Mouse (Mus musculus) myocyte (in vitro differentiated cells): ENCODE data around the gene Phf12. TPM values are rescaled to one million over a fixed set of nuclear protein-coding genes. Genes with fewer than 3 reads are reported as not detected.

Source experiments
- H3K27me3 ChIP-seq: one replicate; pipeline ENCODE4 v1.6.1; 2011; ENCODE audit not compliant: control insufficient read depth, insufficient read depth, insufficient read length
- H3K36me3 ChIP-seq: one replicate; pipeline ENCODE4 v1.6.1; 2011; ENCODE audit not compliant: control insufficient read depth, insufficient read depth
- H3K4me2 ChIP-seq: one replicate; pipeline ENCODE4 v1.6.1; 2011; ENCODE audit warnings: low read depth, control low read depth
- H3K4me3 ChIP-seq: one replicate; pipeline ENCODE4 v1.5.1; 2011; ENCODE audit warnings: mild to moderate bottlenecking, control low read depth, moderate library complexity
- H3K79me2 ChIP-seq: one replicate; pipeline ENCODE4 v1.6.1; 2011; ENCODE audit not compliant: control insufficient read depth, insufficient read depth
- H3ac ChIP-seq: one replicate; pipeline ENCODE4 v1.6.1; 2011; ENCODE audit not compliant: control insufficient read depth, insufficient read length
- CEBPB ChIP-seq: IDR thresholded peaks from 2 replicates; pipeline ENCODE4 v1.6.1; 2011; ENCODE audit warnings: mild to moderate bottlenecking, moderate library complexity; ENCODE audit not compliant: poor library complexity, insufficient read depth, severe bottlenecking
- E2F4 ChIP-seq: IDR thresholded peaks from one replicate; pipeline ENCODE4 v1.6.1; 2011; ENCODE audit warnings: mild to moderate bottlenecking, control low read depth, moderate library complexity; ENCODE audit not compliant: insufficient read depth
- MAX ChIP-seq: IDR thresholded peaks from one replicate; pipeline ENCODE4 v1.6.1; 2011; ENCODE audit warnings: low read depth, mild to moderate bottlenecking, control low read depth
- MYOD1 ChIP-seq, 3 experiments: IDR thresholded peaks; one replicate each; pipeline ENCODE4 v1.6.1; 2011; ENCODE audit warnings: control low read depth in 2 of 3, low read depth in 2 of 3, mild to moderate bottlenecking in 2 of 3, moderate library complexity in 1 of 3; ENCODE audit not compliant: insufficient read length in 2 of 3, control insufficient read depth in 1 of 3
- MYOG ChIP-seq, 3 experiments: IDR thresholded peaks; one replicate each; pipeline ENCODE4 v1.6.1; 2011; ENCODE audit warnings: control low read depth in 2 of 3, low read depth in 2 of 3, mild to moderate bottlenecking in 2 of 3; ENCODE audit not compliant: insufficient read length in 2 of 3, control insufficient read depth in 1 of 3, insufficient read depth in 1 of 3
- POLR2A ChIP-seq: IDR thresholded peaks from one replicate; pipeline ENCODE4 v1.6.1; 2011; ENCODE audit warnings: low read depth, mild to moderate bottlenecking, control low read depth, moderate library complexity; ENCODE audit not compliant: insufficient read length
- POLR2AphosphoS2 ChIP-seq: IDR thresholded peaks from one replicate; pipeline ENCODE4 v1.6.1; 2011; ENCODE audit warnings: low read depth, control low read depth; ENCODE audit not compliant: insufficient read length
- REST ChIP-seq: IDR thresholded peaks from one replicate; pipeline ENCODE4 v1.6.1; 2011; ENCODE audit warnings: mild to moderate bottlenecking, control low read depth, moderate library complexity; ENCODE audit not compliant: insufficient read depth, insufficient read length
- SRF ChIP-seq: IDR thresholded peaks from one replicate; pipeline ENCODE4 v1.6.1; 2011; ENCODE audit warnings: low read depth; ENCODE audit not compliant: control insufficient read depth, insufficient read length
- TCF12 ChIP-seq: IDR thresholded peaks from one replicate; pipeline ENCODE4 v1.6.1; 2011; ENCODE audit warnings: mild to moderate bottlenecking, control low read depth; ENCODE audit not compliant: poor library complexity, insufficient read depth, severe bottlenecking
- TCF3 ChIP-seq: IDR thresholded peaks from one replicate; pipeline ENCODE4 v1.6.1; 2011; ENCODE audit warnings: low read depth, control low read depth; ENCODE audit not compliant: insufficient read length
- USF1 ChIP-seq: IDR thresholded peaks from one replicate; pipeline ENCODE4 v1.6.1; 2011; ENCODE audit warnings: low read depth, mild to moderate bottlenecking, control low read depth, moderate library complexity
- polyA plus RNA-seq: library from polyadenylated mRNA; unstranded; fragments of >200 nt; fragmentation: generic; extraction: Trizol; gene quantifications from one replicate; pipeline ENCODE4 v1.2.1, GENCODE M21; 2012; ENCODE audit warnings: missing spikeins

Gene Phf12
- polyA plus RNA-seq, 1 experiment: 22.2 TPM

DNA sequence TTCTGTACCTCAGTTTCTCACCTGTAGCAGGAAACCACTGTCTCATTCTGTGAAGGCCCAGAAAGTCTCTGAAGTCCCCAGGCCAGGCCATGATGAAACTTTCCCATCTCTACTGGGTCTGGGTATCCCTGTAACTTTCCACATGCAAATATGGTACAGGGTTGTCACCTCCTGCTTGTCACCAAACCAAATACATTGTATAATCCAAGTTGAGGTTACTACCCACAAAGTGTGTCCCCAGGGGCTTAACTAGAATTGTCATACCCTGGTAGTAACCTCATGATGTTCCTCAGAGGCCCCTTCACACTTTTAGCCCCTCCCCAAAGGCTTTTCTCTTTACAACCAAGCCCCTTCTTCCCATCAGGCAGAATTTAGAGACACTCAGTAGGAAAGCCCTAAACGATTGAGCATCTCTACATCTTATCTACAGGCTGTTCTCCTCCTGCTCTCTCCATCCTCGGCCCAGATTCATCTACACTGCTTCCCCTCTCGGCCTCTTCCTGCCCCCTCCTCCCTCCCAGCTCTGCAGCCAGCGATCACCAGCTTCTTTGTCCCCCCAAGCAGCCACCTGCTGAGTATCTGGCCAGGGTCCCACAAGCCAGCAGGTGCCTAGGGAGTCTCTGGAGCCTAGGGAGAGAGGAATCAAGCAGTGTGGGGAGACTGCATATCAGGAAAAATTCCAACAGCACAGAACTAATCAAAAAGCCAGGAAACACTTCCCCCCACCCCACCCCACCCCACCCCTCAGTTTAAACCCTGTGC lies 44.7 kb upstream of the Phf12 start:
- TF ChIP-seq SRF: no peak
- no peak for TF ChIP-seq TCF3
- no peak for TF ChIP-seq MAX
- no peak for TF ChIP-seq USF1
- TF ChIP-seq MYOD1 (IDR thresholded peaks at IDR 0.05; ENCODE audit: control insufficient read depth in 1 of 3, insufficient read length in 2 of 3, low read depth in 2 of 3): no peak
- no peak for TF ChIP-seq POLR2AphosphoS2
- TF ChIP-seq TCF12: no peak
- peaks cover 95% of the 10 kb centered on the region for H3K27me3 ChIP-seq
- no peak overlapping the region for H3K4me3 ChIP-seq
- H3ac ChIP-seq: no peak overlapping the region
- H3K4me2 ChIP-seq: no peak overlapping the region
- H3K79me2 ChIP-seq: no peaks in the 10 kb centered on the region
- no peaks in the 10 kb centered on the region for H3K36me3 ChIP-seq

DNA sequence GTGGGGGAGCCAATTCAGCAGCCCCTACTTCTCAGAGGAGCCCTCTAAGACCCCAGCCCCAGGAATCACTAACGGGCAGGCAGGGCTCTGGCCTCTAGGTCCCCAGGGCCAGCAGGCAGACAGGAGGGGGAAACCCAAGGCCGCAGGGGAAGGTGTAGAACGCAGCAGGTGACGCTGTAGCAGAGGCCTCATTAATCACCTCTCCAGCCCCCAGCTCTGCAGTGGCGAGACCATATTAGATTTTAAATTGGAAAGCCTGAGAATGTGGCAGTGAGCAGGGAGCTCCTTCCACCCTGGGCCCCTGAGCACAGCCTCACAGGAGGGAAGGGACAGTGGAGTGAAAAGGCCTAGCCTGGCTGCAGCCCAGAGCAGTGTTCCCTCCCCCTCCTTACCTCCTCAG lies 40.3 kb upstream of the Phf12 start:
- no peak for TF ChIP-seq REST
- TF ChIP-seq CEBPB: no peak
- no peak for TF ChIP-seq MYOD1 (IDR thresholded peaks at IDR 0.05; ENCODE audit: control insufficient read depth in 1 of 3, insufficient read length in 2 of 3, low read depth in 2 of 3)
- TF ChIP-seq TCF12: no peak
- TF ChIP-seq MYOG (IDR thresholded peaks at IDR 0.05; ENCODE audit: control insufficient read depth in 1 of 3, insufficient read depth in 1 of 3, insufficient read length in 2 of 3, low read depth in 2 of 3): no peak
- TF ChIP-seq USF1: no peak
- TF ChIP-seq POLR2AphosphoS2: no peak
- no peak for TF ChIP-seq POLR2A
- no peak for TF ChIP-seq SRF
- TF ChIP-seq E2F4: no peak
- no peak for TF ChIP-seq MAX
- TF ChIP-seq TCF3: no peak
- peaks cover 92% of the 10 kb centered on the region for H3K27me3 ChIP-seq
- H3K4me2 ChIP-seq: no peak overlapping the region
- H3ac ChIP-seq: no peak overlapping the region
- H3K36me3 ChIP-seq: no peaks in the 10 kb centered on the region
- no peak overlapping the region for H3K4me3 ChIP-seq
- no peaks in the 10 kb centered on the region for H3K79me2 ChIP-seq

DNA sequence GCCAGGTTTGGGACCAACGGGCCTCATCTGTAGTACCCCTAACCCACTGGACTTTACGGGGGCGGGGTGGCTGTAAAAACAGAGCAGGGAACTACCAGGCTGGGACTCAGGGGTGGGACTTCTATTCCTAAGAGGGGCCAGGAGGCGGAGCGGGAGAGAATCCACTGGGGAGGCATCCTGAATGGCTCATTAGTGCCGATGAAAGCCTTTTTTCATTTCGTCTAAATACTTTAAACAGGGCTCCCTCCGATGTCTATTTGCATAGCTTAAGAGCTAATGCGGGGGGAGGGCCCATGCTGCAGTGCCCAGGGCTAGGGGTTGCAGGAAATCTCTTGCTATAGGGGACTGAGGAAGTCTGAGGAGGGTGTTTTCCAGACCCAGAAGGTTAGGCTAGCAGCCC lies 34.7 kb upstream of the Phf12 start:
- Histone ChIP-seq H3ac (no peak overlapping the region), H3K4me2 (no peak overlapping the region), H3K79me2 (no peaks in the 10 kb centered on the region), H3K36me3 (no peaks in the 10 kb centered on the region), H3K27me3 (peaks cover 83% of the 10 kb centered on the region), H3K4me3 (no peak overlapping the region)
- TF ChIP-seq MAX (no peak), MYOD1 (IDR thresholded peaks at IDR 0.05; ENCODE audit: control insufficient read depth in 1 of 3, insufficient read length in 2 of 3, low read depth in 2 of 3) (no peak), POLR2AphosphoS2 (no peak), REST (no peak), TCF12 (no peak), TCF3 (no peak), MYOG (IDR thresholded peaks at IDR 0.05; ENCODE audit: control insufficient read depth in 1 of 3, insufficient read depth in 1 of 3, insufficient read length in 2 of 3, low read depth in 2 of 3) (no peak), USF1 (no peak), E2F4 (no peak), CEBPB (no peak), SRF (no peak), POLR2A (no peak)

DNA sequence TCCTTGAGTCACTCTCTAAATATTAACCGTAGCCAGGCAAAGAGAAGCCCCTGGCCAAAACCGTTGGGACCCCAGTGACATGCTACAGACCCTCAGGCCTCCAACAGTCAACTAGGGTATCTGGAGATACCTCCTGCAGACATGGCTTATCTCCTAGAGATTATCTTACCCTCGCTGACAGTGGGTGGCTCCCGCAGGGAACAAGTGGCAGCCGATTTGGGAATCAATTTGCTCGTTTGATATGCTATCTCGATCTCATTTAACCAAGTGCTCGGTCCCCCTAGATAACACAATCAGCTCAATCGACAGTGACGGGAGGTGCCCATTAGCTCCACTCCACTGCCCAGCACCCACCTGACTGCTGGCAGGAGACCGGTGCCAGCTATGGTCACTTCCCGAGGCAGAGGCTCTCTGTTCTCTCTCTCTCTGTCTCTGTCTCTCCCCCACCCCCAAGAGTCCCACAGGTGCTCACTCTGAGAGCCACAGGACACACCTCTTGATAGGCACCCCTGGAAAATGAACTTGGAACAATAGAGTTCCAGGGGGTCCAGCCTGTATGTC lies 32.3 kb upstream of the Phf12 start:
- Histone ChIP-seq H3K36me3 (no peaks in the 10 kb centered on the region), H3K79me2 (no peaks in the 10 kb centered on the region), H3ac (no peak overlapping the region), H3K4me2 (no peak overlapping the region), H3K4me3 (no peak overlapping the region), H3K27me3 (peaks cover 88% of the 10 kb centered on the region)
- TF ChIP-seq MYOD1 (IDR thresholded peaks at IDR 0.05; ENCODE audit: control insufficient read depth in 1 of 3, insufficient read length in 2 of 3, low read depth in 2 of 3) (no peak), POLR2A (no peak), USF1 (no peak), TCF12 (no peak)

DNA sequence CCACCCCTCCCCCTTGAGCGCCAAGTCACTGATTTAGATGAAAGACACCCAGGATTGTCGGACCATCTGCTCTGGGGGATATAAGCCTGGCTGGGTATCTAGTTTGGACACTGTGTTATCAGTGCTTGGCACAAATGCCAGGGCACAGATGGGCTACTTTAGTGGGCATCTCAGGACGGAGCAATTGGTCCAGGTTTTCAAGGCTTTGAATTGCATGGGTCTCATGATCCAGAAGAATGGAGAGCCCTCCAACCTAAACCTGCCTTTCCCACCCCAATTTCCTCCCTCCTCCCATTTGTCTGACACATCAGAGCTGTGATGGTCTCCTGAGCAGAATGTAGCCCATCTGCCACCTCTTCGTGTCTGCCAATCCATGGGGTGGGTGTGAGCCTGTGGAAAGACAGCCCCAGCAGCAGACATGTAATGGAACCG lies 31.7 kb upstream of the Phf12 start:
- Histone ChIP-seq H3K4me2 (no peak overlapping the region), H3K27me3 (peaks cover 88% of the 10 kb centered on the region), H3K36me3 (no peaks in the 10 kb centered on the region), H3K79me2 (no peaks in the 10 kb centered on the region), H3ac (no peak overlapping the region), H3K4me3 (no peak overlapping the region)
- TF ChIP-seq MAX (no peak), REST (no peak), CEBPB (no peak), MYOD1 (IDR thresholded peaks at IDR 0.05; ENCODE audit: control insufficient read depth in 1 of 3, insufficient read length in 2 of 3, low read depth in 2 of 3) (no peak), POLR2A (no peak), E2F4 (no peak), POLR2AphosphoS2 (no peak), TCF12 (no peak), MYOG (IDR thresholded peaks at IDR 0.05; ENCODE audit: control insufficient read depth in 1 of 3, insufficient read depth in 1 of 3, insufficient read length in 2 of 3, low read depth in 2 of 3) (no peak), TCF3 (no peak), SRF (no peak)
